Mouse (Mus musculus) frontal cortex, postnatal 25 days (tissue): ENCODE results near the gene Tomm40l.

Source experiments
- DNase-seq, 2 experiments: peaks; one replicate each; pipeline ENCODE4 v3.0.0; 2022; ENCODE audit warnings: low spot score in 2 of 2

Gene Tomm40l

DNA sequence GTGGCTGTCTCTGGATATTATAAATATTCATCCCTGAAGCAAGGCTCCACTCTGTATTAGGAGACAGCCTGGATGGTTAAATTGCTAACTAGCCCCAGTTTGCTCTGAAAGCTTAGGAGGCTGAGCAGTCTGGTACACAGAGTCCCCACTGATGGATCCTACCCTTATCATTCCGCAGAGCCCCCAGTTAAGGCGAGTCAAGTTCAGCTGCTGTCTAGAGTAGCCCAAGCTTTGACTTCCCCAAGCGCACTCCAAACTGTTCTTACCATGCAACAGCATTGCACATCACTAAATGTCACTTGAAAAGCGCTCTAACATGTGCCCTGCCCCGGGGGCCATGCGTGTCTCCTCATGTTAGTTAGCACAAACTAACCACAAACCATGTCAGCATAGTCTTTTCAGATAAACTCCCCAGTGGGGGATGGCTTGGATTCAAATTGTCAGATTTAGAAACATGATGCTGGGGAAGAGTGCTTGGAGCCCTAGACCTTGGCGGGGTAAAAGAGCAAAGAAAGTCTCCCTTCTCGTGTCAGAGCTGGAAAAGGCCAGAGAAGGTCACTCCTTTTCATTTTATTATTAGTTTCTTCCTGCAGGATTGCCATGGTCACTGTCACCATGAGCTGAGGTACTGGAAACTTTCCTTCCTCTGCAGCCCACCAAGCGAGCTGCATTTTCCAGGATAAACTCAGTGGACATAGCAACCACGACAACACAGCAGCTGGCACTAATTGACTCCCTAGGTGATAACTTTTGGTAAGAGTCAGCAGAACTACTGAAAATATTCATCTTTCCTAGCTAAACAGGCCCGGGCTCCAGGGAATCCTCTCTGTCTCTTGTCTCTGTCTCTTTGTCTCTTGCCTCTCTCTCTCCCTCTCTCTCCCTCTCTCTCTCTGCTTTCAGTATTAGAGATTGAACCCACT, 28.1 kb downstream of the Tomm40l start:
- no peak for DNase-seq

DNA sequence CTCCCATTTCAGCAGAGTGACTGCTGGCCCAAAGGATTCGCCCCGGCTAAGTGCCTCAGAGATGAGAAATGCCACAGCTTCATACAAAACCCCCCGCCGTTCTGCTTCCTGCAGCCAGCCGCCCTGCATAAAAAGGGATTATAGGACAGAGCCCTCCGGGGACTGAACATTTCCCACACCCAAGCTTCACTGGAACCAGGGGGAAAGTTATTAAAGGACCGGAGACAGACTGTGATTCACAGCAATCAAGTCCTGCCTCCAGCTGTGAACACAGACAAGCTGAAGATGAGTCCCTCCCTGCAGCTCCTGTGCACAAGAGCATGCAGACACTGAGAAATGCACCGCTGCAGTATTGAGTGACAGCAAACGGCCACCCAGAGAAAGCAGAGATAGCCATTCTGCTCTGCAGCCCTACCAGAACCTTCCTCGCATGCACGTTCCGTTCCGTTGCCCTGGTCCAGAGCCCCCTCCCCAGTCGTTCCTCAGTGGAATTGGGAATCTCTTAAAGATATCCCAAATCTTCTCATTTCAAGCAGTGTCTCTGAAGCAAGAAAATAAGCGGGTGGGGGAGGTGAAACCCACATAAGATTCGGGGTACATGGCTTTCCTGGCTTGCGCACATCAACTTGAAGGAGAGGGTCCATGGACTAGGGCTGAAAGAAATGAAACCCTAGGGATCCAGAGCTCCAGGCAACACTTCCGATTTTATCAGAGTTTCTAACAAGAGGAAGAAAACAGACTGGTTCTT, 29.0 kb downstream of the Tomm40l start:
- DNase-seq = no peak

DNA sequence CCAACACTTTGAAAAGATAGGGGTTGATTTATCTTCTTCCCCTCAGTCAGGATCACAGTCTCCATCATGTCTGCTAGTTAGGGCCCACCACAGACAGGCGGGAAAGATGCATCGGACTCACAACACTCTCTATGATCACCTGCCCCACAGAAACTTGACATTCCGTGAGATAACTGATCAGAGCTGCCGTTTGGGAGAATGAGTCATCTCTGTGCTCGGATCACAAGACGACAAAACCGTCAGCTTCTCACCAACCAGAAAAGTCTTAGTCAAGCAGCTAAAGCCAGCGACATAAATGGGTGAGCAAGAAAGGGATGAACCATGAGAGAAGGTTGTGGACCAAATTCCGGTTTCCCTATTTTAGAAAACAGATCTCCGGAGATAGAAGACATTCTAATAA, 30.0 kb downstream of the Tomm40l start:
- no peak for DNase-seq

DNA sequence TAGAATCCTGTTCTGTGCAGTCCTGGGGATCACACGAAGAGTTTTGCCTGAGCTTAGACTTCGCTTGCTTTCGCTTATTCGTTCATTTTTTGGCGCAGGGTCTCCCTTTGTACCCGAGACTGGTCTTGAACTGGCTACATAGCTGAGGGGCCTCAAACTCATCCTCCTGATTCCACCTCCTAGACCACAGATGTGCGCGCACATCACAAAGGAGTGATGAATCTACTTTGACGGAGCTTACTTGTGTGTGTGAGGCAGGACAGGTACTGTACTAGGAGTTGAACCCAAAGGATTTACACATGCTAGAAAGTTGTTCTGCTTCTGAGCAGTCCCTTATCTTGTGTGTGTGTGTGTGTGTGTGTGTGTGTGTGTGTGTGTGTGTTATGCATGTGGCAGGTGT, 31.5 kb downstream of the Tomm40l start:
- no peak for DNase-seq

DNA sequence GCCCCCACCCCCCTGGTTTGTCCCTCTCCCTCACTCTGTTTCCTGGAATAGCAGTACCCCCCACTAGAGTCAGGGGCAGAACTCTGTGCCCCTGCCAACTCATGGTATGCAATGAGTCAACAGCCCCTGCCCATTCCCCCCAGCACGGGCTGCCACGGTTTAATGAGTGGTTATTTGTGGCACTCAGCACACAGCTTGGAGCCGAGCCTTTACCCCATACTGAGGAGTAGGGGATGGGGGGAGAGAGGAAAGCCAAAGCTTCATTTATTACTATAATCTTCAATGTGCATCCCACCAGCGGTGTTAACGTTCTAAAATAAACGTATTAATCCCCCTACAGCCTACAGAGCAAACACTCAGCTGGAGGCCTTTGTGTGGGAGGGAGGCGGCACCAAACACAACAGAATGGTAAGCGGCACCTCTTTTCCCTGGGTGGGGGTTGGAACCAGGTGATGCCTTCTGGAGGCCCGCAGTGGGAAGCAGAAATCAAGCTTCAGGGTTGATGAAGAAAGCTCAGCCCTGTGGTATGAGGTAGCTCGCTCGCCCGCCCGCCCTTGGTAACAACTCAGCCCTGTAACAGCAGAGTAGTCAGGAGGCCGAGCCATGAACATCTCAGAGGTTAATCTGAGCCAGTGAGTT, 32.7 kb downstream of the Tomm40l start:
- DNase-seq = no peak

DNA sequence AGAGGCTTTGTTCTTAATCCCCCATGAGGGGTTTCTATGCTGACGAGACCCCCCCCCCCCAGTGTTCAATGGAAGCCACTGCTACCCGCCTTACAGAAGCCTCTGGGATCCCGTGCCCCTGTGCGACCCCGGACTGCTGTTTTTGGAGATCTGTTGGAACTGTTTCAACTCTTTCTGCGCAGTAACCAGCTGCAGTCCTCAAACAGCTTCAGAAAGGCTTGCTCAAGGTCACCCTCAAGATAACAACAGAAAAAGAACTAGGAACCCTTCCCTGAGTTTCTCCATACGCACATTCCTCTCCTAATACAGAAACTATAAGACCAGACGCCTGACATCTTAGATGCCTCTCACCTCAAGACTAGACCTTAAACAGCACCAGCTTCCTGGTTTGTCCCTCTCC, 33.3 kb downstream of the Tomm40l start:
- DNase-seq = no peak

DNA sequence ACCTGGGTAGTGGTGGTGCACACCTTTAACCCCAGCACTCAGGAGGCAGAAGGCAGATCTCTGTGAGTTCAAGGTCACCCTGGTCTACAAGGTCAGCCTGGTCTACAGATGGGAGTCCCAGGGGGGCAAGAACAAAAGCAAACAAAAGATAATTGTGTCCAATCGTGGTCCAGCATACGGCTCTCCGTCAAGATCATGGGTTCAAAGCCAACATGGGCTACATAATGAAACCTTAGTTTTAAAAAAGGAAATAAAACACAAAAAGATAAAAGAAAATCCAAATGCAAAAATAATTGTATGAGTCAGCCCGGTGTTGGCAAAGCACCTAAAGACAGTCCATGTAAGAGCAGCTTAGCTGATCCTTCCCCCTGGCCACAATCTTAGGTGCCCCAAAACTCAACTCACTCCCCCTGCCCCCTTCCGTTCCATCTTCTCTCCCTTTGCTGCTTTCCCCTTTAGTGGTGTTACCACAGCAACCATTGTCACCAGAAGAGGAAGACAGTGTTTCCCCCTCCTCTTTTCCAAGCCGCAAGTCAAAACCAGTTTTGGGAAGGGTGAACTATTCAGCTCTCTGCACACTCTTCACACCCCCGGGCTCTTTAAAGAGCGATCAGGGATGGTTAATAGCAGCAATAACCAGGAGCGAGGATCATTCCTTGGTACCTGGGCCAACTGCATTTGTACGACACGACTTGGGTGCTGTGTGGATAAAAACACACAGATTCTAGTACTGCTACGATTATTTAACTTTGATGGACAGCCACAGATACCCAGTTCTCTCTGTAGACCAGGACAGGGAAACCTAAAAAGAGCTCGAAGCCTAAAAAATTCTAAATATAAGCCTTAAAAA, 34.2 kb downstream of the Tomm40l start:
- DNase-seq = no peak

DNA sequence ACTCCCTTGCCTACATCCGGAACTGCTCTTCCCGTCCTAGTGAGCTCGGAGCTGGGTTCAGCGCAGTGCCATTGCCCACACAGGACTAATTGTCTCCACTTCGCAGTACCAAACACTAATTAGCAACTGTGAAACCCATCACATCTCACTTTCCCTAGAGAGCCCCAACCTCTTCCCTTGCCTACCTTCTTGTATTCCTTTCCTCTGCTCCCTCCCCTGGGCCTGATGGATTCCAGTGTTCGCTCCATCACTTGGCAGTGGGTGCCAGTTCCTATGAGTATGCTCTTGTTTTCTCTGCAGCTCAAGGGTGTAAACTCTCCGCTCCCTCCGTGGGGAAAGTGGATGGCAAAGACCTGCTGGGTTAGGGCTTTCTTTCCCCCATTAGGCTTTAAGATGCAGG, 36.7 kb downstream of the Tomm40l start:
- DNase-seq = no peak

DNA sequence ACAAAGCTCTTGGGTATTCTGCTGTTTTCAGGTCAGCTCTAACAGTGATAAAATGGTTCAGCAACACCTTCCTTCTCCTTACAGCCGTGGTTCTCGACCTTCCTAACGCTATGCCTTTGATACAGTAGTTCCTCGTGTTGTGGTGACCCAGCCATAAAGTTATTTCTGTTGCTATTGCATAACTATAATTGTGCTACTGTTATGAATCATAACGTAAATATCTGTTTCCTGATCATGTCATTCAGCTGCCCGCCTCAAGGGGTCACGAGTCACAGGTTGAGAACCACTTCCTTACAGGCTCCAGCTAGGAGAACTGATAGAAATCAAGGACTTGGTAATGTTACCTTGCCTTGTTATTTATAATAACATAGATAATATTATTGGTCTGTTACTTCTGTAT, 38.0 kb downstream of the Tomm40l start:
- DNase-seq = no peak

DNA sequence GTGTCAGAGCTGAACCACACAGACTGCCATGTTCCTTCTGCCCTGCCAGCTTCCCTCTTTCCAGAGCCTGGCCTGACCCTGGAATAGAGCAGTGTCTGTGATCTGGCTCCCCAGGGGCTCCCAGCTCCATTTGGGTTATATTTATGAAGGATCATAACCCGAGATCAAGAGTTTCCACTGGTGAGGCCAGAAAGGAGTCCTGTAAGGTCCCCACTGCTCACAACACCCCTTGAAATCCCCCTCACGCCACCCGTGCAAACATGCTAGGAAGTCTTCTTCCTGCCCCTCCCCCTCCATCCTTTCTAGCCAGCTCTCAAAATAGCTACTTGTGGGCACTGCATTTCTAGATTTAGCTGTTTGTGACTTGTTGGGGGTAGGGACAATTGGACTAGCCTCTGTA, 38.7 kb downstream of the Tomm40l start:
- DNase-seq = no peak

DNA sequence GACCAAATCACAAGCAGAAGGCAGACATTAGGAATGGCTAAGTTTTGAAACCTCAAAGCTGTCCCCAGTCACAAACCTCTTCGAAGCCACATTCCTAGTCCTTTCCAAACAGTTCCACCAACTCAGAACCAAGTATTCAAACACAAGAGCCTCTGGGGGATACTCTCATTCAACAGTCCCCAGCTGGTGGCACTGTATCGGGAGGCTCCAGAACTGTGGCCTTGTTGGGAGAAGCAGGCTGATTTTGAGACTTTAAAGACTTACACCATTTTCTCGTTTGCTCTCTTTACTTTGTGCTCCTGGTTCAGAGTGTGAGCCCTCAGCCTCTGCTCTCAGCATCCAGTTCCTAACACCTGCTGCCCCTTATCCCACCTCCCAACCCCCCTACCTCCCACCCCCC, 39.3 kb downstream of the Tomm40l start:
- DNase-seq = no peak

DNA sequence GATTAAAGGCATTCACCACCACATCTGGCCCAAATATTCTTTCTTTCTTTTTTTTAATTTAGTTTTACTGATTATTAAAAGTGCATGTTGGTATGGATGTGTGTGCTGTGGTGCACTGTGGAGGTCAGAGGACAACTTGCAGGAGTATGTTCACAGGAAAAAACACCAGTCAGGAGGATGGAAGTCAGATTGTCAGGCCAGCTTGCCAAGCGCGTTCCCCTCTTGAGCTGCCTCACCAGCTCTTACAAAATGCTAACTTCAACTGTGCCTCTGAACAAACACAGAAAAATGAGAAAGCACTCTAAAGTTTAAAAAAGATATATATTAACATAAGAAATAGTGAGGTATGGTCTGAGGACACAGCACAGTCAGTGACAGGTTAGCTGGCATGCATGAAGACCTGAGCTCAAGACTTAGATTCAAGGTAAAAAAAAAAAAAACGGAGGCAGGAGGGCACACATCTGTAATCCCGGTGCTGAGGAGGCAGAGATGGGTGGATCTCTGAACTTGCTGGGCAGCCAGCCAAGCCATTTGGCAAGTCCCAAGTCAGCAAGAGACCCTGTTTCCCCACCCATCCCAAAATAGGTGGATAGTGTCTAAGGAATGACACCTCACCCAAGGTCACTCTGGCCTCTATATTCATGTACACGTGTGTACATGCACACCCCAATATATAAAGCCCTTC, 42.7 kb downstream of the Tomm40l start:
- no peak for DNase-seq

DNA sequence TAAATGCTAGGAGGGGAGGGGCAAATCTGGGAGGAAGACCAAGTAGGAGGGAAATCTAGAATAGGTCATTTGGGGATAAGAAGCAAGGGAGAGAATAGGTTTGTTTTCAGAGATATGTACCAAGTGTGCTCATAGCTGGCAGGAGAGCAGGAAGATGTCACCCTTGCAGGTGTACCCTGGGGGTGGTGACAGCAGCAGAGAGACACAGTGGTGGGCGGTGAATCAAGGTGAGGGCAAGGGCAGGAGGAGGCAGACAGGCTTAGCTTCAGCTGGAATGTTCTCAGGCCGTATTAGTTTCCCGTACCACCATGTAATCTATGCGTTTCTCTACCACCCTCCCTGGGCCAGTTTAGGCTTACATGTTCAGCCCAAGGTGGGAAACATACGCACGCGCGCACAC, 49.5 kb downstream of the Tomm40l start:
- DNase-seq = no peak

DNA sequence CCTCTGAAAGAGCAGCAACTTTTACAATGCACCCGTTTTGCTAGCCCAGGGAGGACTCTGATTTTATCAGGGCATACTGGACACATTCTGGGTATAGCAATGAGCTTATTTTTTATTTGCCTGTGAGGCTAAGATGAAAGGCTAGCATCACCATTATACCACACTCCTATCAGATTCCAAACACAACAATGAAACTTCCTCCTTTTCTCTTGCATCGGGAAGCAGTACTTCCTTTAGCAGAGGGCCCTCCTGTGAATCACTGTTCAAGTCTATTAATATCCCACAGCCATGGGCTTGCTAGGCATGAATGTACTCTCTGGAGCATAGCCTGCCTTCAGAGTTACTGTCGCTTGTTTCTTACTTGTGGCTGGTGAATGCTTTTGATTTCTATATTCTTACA, 51.2 kb downstream of the Tomm40l start:
- no peak for DNase-seq

DNA sequence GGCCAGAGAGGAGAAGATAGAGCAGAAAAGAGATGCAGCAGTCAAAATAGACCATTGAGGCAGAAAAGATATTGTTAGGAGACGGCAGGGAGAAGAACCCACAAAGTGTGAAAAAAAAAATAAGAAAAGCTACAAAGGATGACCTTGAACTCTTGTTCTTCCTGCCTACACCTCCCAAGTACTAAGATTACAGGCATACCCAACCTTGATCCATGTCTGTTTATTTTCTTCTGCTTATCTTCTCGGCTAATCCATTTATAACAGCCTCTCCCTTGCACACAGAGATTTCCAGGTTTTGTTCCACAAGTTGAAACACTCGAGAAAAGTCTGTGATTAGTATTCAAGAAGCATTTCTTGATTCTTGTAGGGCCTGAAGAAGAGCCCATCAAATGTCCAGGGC, 52.4 kb downstream of the Tomm40l start:
- no peak for DNase-seq

DNA sequence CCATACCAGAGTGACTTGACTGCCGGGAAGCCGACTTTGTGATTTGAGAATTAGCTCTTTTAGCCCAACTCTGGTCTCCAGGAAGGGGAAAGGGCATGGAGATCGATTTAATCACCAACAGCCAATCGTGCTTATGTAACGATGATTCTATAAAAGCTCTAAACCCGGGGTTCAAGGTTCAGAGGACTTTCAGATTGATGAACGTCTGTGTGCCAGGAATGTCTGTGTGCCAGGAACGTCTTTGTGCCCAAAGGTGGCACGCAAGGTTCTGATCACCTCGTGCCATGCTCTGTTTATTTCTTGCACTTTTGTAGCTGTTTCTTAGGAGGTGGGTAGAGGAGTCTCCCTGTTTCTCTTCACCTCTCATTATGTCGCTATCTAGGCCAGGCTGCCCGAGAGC, 53.4 kb downstream of the Tomm40l start:
- no peak for DNase-seq
